Mouse (Mus musculus) naive thymus-derived CD4-positive, alpha-beta T cell, adult 2 months (primary cell): ENCODE results near the gene Hyal5.

Experiments used
- DNase-seq: peaks from one replicate; pipeline ENCODE4 v3.0.0-alpha.2; 2011; ENCODE audit warnings: low read depth

Gene Hyal5

GRCm38 (mm10) chr6:24857697-24858096, at the start of gene Hyal5:
Hyal5 (plus strand) TSS chr6:24857997.
- no peak for DNase-seq

- DNase-seq = no peak
These were observed 35.7 kb upstream of the Hyal5 start for GRCm38 (mm10) chr6:24822070-24822469.

- DNase-seq = no peak
These were observed 2.5 kb downstream of the Hyal5 start for GRCm38 (mm10) chr6:24860320-24860719.

- no peak for DNase-seq
These were observed 5.9 kb downstream of the Hyal5 start for GRCm38 (mm10) chr6:24863649-24864048.

- no peak for DNase-seq
These were observed 36.5 kb downstream of the Hyal5 start for GRCm38 (mm10) chr6:24894146-24894873.

GRCm38 (mm10) chr6:24894874-24895183, 37.0 kb downstream of the Hyal5 start:
- no peak for DNase-seq

- DNase-seq = no peak
These were observed 47.3 kb downstream of the Hyal5 start for GRCm38 (mm10) chr6:24905101-24905500.

GRCm38 (mm10) chr6:24907824-24908223, 50.0 kb downstream of the Hyal5 start:
- no peak for DNase-seq

- DNase-seq = no peak
These were observed 52.4 kb downstream of the Hyal5 start for GRCm38 (mm10) chr6:24910016-24910727.

GRCm38 (mm10) chr6:24910728-24911105, 52.9 kb downstream of the Hyal5 start:
- no peak for DNase-seq

GRCm38 (mm10) chr6:24913591-24913990, 55.8 kb downstream of the Hyal5 start:
- DNase-seq = no peak

GRCm38 (mm10) chr6:24925076-24925785, 67.4 kb downstream of the Hyal5 start:
- no peak for DNase-seq
